Mouse (Mus musculus) splenic B cell, adult 2 months (primary cell): ENCODE data around the gene Slc39a13.

ENCODE experiments used
- DNase-seq: peaks from one replicate; pipeline ENCODE4 v3.0.0-alpha.2; 2011; ENCODE audit warnings: low read depth, low spot score
- H3K27me3 ChIP-seq: 2 replicates; pipeline ENCODE4 v1.6.1; 2012; ENCODE audit warnings: mild to moderate bottlenecking, low read length, moderate library complexity, mixed read lengths; ENCODE audit not compliant: control insufficient read depth, poor library complexity, insufficient read depth, severe bottlenecking
- H3K36me3 ChIP-seq: 2 replicates; pipeline ENCODE4 v1.6.1; 2012; ENCODE audit warnings: mild to moderate bottlenecking, low read length, moderate library complexity, mixed read lengths; ENCODE audit not compliant: control insufficient read depth, poor library complexity, insufficient read depth, severe bottlenecking

The Slc39a13 gene

DNA sequence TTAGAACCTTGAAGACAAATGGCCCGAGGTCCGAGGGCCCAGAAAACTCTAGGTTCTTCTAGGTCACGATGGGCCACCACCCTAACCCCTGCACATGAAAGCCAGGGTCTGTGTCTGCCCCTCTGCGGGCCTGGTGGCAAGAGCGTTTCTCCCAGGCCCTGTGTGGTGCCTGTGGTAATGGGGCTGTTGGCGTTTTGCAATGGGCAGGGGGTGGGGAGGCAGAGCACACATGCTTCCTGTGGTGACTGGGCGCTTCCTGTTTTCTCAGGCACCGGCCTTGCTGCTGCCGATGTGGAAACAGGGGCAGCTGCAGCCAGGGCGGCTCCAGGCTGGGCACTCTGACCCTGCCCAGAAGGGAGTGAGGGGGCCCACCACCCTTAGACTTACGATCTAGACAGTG, 12.6 kb upstream of the Slc39a13 start:
- H3K36me3 ChIP-seq: no peaks in the 10 kb centered on the region
- DNase-seq: peak; percentile 78
- H3K27me3 ChIP-seq: no peaks in the 10 kb centered on the region

DNA sequence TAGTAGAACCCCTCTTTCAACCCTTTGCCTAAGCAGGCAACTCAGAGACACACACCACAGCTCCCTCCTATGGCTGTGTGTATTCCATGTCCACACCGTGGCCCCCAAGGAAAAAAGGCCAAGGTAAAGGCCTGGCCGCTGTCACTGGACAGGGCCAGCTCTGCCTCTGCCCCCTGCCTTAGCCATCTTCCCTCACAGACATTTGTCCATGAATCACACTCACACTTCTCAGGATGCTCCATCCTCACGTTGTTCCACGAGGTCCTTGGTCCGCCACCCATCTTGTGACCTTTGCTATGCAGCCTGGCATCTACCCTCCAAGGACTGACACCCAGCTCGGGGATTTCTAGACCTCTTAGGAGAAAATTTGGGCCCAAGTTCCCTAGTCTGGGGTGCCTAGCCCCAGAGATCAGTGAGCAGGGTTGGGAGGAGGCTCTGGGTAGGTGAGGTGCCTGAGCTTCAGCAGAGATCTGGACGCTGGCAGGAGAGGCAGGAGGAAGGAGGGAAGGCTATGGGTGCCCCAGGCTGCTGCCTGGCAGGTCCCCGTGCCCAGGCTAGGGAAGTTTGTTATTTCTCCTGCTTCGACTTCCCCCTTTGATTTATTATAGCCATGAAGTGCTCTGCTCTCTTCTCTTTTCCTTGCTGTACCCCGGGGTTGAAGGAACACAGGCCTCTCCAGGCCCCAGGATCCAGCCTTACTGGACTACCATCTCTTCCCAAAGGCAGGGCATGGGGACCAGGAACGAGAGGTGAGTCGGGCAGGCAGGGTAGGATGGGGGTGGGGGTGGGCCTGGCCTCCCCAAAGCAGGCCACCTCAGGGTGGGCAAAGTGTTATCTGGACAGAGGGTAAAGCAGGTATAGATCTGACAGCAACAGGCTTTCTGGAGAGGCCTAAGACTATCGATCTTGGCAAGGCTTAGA, 11.8 kb upstream of the Slc39a13 start, which contains the start of gene Spi1:
Spi1 (plus strand) TSS at position 616 of the 921 bp plus-strand sequence.
- H3K36me3 ChIP-seq: no peaks in the 10 kb centered on the region

DNA sequence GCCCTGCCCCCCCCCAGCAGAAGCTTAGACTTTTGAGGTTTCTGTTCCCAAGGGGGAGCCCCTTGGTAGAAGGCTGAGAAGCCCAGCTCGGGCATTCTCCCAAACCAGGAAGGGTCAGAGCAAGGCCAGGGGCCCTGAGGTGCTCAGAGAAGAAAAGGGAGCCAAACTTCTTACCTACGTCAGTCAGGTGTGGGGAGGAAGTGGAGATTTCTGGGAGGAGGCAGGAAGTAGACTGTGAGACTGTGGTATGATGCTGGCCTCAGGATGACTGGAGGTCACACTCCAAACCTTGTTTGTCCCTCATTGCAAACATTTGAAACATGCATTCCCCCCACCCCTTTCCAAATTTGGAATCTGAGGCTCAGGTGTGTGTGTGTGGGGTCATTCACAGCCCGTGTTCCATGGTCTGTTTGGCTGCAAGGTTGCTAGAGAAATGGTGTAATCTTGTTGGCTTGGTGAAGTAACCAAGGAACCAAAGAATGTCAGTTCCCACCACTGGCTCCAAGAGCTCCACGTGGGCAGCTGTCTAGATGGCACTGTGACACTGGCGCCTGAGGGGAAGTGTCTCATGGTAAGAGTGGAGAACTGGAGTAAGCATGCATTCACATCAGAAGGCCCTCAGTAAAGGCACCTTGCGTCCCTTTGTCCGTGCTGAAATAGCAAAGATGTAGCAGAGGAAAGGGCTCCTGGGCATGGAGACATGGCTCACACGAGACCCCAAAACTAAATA, 10.7 kb upstream of the Slc39a13 start:
- Histone ChIP-seq H3K36me3 (no peaks in the 10 kb centered on the region), H3K27me3 (no peaks in the 10 kb centered on the region)
- peak; percentile 29 for DNase-seq

More for the DNA sequence above, 11.8 kb upstream of the Slc39a13 start, which contains the start of gene Spi1:
- no peaks in the 10 kb centered on the region for H3K27me3 ChIP-seq
- no peak for DNase-seq

DNA sequence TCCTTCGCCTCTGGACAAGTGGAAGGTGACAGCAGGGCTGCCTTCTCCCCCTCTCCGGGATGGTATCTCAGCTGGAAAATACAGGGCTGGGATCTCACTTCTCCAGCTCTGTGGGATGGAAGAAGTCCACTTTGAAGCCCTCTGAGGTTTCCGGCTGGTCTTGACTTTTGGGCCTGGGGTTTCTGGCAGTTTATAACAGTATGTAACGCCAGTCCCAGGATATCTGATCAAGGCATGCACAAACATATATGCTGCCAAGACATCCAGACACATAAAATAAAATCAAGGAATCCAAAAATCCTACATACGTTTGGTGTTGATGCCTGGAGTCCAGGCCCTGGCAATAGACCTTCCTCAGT, 8.8 kb upstream of the Slc39a13 start:
- Histone ChIP-seq H3K36me3 (no peaks in the 10 kb centered on the region), H3K27me3 (no peaks in the 10 kb centered on the region)
- DNase-seq: no peak

DNA sequence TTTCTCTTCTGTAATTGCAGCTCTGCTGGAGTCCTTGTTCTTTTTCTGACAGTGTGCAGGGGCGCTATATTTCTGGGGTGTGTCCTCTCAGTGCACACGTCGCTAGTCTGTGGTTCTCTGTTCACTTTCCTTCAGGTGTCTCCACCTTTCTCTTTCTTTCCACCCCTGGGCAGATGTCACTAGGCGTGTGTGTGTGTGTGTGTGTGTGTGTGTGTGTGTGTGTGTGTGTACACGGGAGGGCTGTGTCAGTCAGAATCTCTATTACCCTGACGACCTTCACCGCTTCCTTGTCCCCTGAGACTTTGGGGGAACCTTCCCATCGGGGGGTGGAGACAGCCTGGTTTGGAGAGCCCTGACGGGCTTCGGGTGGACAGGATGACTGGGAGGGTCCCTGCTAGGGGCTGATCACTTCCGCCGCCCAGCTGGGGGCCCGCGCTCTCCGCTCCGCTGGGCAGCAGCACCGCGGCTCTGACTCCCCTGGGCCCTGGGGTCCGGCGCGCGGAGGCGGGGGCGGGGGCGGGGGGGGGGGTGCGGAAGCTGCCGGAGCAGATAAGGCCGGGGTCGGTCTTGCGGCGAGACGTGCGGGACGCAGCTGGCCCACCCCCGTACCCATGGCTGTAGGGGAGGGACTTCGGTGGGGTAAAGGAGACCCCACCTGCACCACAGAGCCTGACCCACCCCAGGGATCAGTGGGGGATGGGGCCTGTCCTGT, 8.3 kb upstream of the Slc39a13 start:
- Histone ChIP-seq H3K36me3 (no peaks in the 10 kb centered on the region), H3K27me3 (no peaks in the 10 kb centered on the region)
- DNase-seq: peak; percentile 69

DNA sequence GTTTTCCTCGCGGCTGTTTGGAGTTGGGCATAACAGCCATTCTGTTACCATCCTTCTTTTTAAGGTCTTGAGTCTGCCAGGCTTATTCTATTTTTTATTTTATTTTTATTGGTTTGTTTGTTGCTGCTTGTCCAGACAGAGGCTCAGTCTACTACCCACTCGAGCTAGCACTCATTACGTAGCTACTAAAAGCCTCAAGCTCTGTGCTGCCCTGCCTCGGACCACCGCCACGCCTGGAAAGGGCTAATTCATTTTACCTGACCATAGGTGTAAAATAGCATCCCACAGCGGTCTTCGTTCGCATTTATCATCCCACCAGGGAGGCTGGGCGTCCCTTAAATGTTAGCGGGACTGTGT, 7.7 kb upstream of the Slc39a13 start:
- DNase-seq: no peak
- Histone ChIP-seq H3K27me3 (no peaks in the 10 kb centered on the region), H3K36me3 (no peaks in the 10 kb centered on the region)

DNA sequence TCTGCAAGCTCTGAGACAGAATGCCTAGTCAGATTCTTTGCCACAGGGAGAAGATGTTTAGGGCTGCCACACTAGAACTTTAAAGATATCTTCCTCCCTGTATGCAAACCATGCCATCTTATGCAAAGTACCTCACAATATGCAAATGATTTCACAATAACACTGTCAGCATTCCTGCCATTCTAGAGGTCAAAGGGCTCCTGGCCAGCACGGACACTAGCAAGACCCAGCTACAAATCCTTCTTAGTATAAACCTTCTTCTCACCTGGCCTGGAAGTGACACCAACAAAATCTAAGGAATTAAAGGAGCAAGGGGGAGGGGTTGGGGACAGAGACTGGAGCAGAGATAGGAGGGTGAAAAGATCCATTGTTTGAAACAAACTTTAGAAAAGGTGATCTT, 1.9 kb upstream of the Slc39a13 start:
- DNase-seq: no peak
- Histone ChIP-seq H3K36me3 (no peaks in the 10 kb centered on the region), H3K27me3 (no peaks in the 10 kb centered on the region)

DNA sequence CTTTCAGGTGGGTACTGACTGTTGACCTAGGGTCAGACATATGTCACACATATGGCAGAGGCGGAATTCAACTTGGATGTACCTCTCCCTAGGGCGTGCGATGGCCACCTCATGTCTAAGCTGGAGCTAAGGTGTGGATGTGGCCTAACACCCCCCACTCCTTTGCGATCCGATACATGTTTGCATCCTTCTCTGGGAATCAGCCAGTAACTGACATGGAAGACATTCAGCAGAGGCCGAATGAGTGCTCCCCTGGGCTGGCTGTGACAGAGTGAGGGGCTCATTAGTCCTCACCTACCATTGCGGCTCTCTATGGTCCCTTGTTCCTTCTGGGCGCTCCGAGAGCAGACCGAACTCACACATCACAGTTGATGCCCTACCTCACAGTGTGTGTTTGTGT, 842 bp upstream of the Slc39a13 start:
- Histone ChIP-seq H3K36me3 (no peaks in the 10 kb centered on the region), H3K27me3 (no peaks in the 10 kb centered on the region)
- no peak for DNase-seq

DNA sequence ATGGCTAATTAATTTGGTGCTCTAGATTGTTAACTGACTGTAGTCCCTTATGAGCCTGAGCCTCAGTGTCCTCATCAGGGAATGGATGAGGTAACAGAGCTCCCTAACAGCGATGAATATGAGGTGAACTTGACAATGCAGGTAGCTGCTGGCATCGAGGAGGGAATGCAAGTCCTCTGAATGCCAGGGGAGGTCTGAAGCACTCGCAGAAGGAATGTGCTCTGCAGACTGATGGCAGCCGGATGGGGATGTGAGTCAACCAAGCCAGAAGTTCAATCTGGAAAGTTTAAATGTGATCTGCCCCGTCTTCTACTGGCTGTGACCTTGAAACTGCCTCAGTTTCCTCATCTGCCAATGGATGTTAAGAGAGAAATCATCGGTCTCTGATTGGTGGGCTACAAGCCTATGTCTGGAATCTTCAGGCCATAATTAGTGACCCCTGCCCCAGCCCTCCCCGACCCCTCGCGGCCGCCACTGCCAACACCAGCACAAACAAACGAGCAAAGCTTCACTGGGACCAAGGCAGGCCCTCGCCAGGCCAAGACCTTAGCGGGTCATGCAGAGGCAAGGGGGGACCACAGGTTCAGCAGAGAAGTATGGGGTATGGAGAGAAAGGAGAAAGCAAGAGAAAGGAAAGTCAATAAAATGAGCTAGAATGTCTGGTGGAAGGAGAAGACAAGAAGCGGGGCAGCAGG, 764 bp downstream of the Slc39a13 start:
- DNase-seq: no peak
- H3K27me3 ChIP-seq: no peaks in the 10 kb centered on the region
- no peaks in the 10 kb centered on the region for H3K36me3 ChIP-seq

DNA sequence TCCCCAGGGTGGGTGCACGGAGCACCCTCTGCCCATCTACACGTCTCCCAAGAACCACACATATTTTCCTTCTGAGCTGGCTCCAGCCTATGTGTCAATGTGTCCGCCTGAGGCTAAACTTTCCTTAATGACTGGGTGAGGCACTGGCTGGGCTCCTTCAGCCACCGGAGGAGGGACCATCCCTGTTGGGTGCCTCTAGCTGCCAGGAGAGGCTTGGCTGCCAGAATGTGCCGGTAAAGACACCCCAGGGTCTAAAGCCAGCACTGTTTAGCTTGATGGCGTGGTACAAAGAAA, 1.4 kb downstream of the Slc39a13 start:
- DNase-seq: no peak
- Histone ChIP-seq H3K27me3 (no peaks in the 10 kb centered on the region), H3K36me3 (peaks cover 2% of the 10 kb centered on the region)

DNA sequence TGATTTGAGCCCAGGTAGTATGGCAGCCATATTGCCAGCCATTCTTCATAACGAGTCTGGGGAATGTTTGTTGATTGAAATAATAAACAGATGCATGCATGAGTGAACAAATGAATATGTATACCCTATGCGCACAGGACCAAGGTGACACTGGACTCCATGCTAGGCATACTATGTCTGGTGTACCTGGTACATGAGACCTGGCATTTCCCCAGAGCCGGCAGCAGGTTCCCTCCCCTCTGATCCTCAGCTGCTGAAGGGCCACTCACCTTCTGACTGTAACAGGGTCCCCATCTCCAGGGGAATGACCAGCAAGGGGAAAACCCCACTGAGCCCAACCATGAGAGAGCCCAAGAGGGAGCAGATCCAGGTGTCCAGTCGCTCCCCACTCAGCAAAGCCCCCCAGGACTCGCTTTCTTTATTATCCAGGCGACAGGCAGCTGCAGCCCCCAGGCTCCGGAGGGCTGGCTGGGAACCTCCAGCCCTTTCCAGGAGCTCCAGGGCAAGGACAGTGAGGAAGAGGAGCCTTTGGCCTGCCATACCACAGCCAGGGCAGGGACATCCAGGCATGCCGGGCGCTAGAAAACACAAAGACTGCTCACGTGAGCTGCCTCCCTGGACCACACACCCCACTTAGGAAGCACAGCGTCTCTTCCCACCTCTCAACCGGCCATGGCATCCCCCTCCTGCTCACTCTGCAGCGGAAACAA, 1.9 kb downstream of the Slc39a13 start:
- no peak for DNase-seq
- H3K36me3 ChIP-seq: peaks cover 3% of the 10 kb centered on the region
- H3K27me3 ChIP-seq: no peaks in the 10 kb centered on the region

DNA sequence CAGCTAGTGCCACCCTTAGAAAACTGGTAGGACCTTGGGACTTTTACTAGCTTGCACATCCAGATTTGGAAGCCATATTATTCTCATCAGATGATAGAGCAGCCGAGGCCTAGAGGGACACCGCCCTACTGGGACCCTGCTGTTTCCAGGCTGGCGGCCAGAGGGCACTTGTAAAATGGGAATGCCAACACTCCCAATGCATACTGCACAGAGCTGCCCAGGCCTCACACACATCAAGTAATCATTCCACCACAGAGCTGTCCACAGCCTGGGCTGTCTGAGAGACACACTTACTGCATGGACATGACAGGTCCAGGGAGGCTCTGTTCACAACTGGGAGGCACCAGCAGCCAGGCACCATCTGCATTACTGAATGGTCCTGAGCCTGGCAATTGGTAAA, 3.8 kb downstream of the Slc39a13 start:
- Histone ChIP-seq H3K27me3 (no peaks in the 10 kb centered on the region), H3K36me3 (peaks cover 9% of the 10 kb centered on the region)
- no peak for DNase-seq

DNA sequence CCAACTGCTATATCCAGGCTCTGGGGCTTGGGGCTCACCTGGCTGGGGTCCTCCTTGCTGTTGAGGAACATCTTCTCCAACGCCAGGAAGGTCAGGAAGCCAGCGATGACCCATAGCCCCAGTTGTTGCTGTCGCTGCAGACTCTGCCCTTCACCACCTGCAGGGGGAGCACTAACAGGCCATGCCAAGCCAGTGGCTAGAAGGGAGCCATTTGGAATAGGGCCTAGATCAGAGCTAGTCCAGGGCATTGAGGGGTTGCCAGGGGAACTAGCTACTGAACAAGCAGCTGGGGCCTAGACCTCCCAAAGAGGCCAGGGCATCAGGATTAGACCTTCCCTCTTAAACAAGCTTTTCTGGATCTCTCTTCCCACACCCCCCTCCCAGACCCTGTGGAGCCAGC, 4.7 kb downstream of the Slc39a13 start:
- DNase-seq: peak; percentile 72
- Histone ChIP-seq H3K36me3 (peaks cover 9% of the 10 kb centered on the region), H3K27me3 (no peaks in the 10 kb centered on the region)

DNA sequence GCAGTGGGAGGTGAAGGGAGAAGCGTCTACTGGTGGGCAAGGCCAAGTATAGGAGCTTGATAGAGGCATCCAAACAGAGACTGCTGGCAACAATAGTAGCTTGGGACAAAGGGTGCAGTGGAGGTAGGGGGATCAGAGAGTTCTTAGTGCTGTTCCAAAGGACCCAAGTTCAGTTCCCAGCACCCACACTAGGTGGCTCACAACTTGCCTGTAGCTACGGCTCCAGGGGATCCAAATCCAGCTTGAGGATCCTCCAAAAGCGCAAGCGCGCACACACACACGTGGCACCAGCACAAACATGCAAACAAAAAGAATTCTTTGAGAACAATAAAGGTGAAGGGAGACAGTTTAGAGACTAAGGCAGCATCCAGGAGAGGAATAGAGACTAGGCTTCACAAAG, 6.0 kb downstream of the Slc39a13 start:
- no peak for DNase-seq
- no peaks in the 10 kb centered on the region for H3K27me3 ChIP-seq
- H3K36me3 ChIP-seq: peaks cover 9% of the 10 kb centered on the region
